Mouse (Mus musculus) Muller cell, postnatal 12 days (primary cell): ENCODE data around the gene Rpgrip1.

Experiments used
- DNase-seq: peaks from one replicate; pipeline ENCODE4 v3.0.0-alpha.2; 2015; ENCODE audit errors: inconsistent ontology term

Gene Rpgrip1

DNA sequence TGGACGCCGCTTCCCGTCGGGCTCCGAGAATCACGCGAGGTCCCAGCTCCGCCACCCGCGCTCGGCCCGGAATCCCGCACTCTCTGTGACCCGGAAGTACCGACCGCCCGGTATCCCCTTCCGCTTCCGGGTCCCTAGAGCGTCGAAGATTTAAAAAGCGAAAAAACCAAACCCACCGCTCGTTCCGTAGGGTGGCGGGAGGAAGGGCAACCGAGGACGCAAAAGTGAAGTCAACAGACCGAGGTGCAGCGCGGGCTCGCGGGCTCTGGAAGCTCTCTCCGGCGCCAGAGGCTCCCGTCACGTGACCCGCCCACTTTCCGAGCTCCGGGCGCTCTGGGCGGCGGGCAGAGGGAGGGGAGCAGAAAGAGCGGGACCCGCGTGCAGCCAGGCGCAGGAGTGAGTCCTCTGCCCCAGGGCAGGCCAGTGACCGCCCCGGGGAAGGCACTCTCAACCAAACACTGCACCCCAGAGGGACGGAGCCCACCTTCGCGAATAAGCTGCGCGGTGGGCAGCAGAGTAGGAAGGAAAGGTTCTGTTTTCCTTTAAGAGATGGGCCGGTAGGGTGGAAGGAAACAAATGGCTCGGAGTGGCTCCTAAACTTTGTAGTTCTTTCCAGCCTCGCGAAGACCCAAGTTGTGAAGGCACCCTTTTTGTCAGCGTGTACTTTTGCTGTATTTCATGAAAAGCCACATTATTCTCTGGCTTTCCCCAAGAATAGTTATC is 86.8 kb downstream of the Rpgrip1 start, which contains the start of gene Supt16:
Gene Supt16, minus strand, starts transcription at position 261 of the 723 bp plus-strand sequence.
- DNase-seq = peak; percentile 91

DNA sequence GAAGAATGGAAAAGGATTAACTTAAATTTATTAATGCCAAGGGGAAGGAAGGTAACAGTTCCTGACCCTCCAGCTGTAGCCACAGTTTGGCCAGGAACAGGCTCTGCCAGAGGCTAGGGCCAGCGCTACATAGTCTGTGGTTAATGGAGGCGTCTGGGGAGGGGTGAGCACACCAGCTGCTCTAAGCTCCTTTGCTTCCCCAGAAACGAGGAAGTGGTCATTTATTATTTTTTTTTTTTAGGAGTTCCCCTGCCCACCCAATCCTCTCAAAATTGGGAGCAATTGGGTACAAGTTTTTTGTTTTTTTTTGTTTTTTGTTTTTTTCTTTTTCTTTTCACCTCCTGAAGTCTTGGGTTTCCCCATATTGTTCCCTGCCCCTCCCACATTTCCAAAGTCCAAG is 87.6 kb downstream of the Rpgrip1 start:
- DNase-seq = no peak

- DNase-seq = no peak
These were observed 88.9 kb downstream of the Rpgrip1 start for GRCm38 (mm10) chr14:52199412-52199811.
